Mouse (Mus musculus) CH12.LX (cell line): ENCODE results near the gene Patj. TPM values are rescaled to one million over a fixed set of nuclear protein-coding genes. Genes with fewer than 3 reads are reported as not detected.

Source experiments
- DNase-seq: peaks from one replicate; pipeline ENCODE4 v3.0.0-alpha.2; 2013; ENCODE audit errors: extremely low read depth
- H3K27ac ChIP-seq: 2 replicates; pipeline ENCODE4 v1.5.1; 2012; ENCODE audit warnings: low read depth, mild to moderate bottlenecking, control low read depth, moderate library complexity; ENCODE audit not compliant: insufficient read depth
- H3K27me3 ChIP-seq: replicated peaks from 2 replicates; pipeline ENCODE3; 2012; ENCODE audit warnings: inconsistent platforms
- H3K36me3 ChIP-seq, 2 experiments: replicated peaks in 1 of 2; 2 replicates each; pipeline versions ENCODE3 to v1.6.1; 2012; ENCODE audit warnings: inconsistent platforms in 1 of 2, low read length in 1 of 2, mild to moderate bottlenecking in 1 of 2, mixed read lengths in 1 of 2, moderate library complexity in 1 of 2; ENCODE audit not compliant: control insufficient read depth in 1 of 2, insufficient read depth in 1 of 2
- H3K4me1 ChIP-seq, 2 experiments: 2 replicates each; pipeline ENCODE4 v1.6.1; 2012; ENCODE audit warnings: inconsistent platforms in 1 of 2, moderate library complexity in 1 of 2; ENCODE audit not compliant: insufficient read depth in 2 of 2, control insufficient read depth in 1 of 2
- H3K4me2 ChIP-seq: 2 replicates; pipeline ENCODE4 v1.6.1; 2012; ENCODE audit warnings: low read depth, mild to moderate bottlenecking, control low read depth; ENCODE audit not compliant: poor library complexity, insufficient read depth, severe bottlenecking
- H3K4me3 ChIP-seq, 3 experiments: fragments of 150-350 bp in 1 of 3; sonication (generic) in 1 of 3; replicated peaks in 1 of 3; 2 replicates each; pipeline versions ENCODE3 to v1.5.1; 2011 to 2012; ENCODE audit warnings: low read depth in 2 of 3, low read length in 2 of 3, mild to moderate bottlenecking in 2 of 3, moderate library complexity in 2 of 3, control low read depth in 1 of 3, improper control_type of control experiment in 1 of 3, inconsistent platforms in 1 of 3, mixed read lengths in 1 of 3; ENCODE audit not compliant: poor library complexity in 1 of 3
- H3K79me2 ChIP-seq: replicated peaks from 2 replicates; pipeline ENCODE4 v1.6.1; 2012; ENCODE audit warnings: mild to moderate bottlenecking, moderate library complexity; ENCODE audit not compliant: control insufficient read depth, poor library complexity, insufficient read depth, severe bottlenecking; ENCODE audit errors: extremely low read depth
- H3K9ac ChIP-seq: 2 replicates; pipeline ENCODE4 v1.6.1; 2012; ENCODE audit warnings: low read depth, mild to moderate bottlenecking, control low read depth, moderate library complexity; ENCODE audit not compliant: insufficient read depth
- H3K9me3 ChIP-seq: replicated peaks from 2 replicates; pipeline ENCODE3; 2012; ENCODE audit warnings: low read length, inconsistent platforms, mixed read lengths
- CHD1 ChIP-seq: IDR thresholded peaks from 2 replicates; pipeline ENCODE4 v1.6.1; 2012; ENCODE audit warnings: low read depth, low read length, improper control_type of control experiment, inconsistent platforms
- CHD2 ChIP-seq: IDR thresholded peaks from 2 replicates; pipeline ENCODE4 v1.6.1; 2011; ENCODE audit warnings: low read length, improper control_type of control experiment
- CTCF ChIP-seq, 2 experiments: IDR thresholded peaks in 1 of 2; conservative IDR thresholded peaks in 1 of 2; 2 replicates each; pipeline ENCODE4 v1.5.1; 2011 to 2012; ENCODE audit warnings: low read depth in 2 of 2, low read length in 2 of 2, improper control_type of control experiment in 1 of 2, inconsistent platforms in 1 of 2, mild to moderate bottlenecking in 1 of 2, moderate library complexity in 1 of 2
- E2F4 ChIP-seq: IDR thresholded peaks from 2 replicates; pipeline ENCODE4 v1.6.1; 2011; ENCODE audit warnings: low read depth, low read length, improper control_type of control experiment; ENCODE audit not compliant: insufficient replicate concordance
- GABPA ChIP-seq: IDR thresholded peaks from 2 replicates; pipeline ENCODE4 v1.6.1; 2012; ENCODE audit warnings: low read depth, low read length, improper control_type of control experiment, inconsistent platforms; ENCODE audit not compliant: insufficient replicate concordance
- MAFK ChIP-seq: IDR thresholded peaks from 2 replicates; pipeline ENCODE4 v1.6.1; 2011; ENCODE audit warnings: low read length, improper control_type of control experiment; ENCODE audit not compliant: insufficient replicate concordance
- MAZ ChIP-seq: IDR thresholded peaks from 2 replicates; pipeline ENCODE4 v1.6.1; 2012; ENCODE audit warnings: low read depth, mild to moderate bottlenecking, inconsistent platforms, low read length, improper control_type of control experiment, moderate library complexity
- MEF2A ChIP-seq: IDR thresholded peaks from 2 replicates; pipeline ENCODE4 v1.6.1; 2014; ENCODE audit warnings: low read depth, mild to moderate bottlenecking, inconsistent platforms, low read length, improper control_type of control experiment, borderline replicate concordance
- MXI1 ChIP-seq: IDR thresholded peaks from 2 replicates; pipeline ENCODE4 v1.6.1; 2011; ENCODE audit warnings: mild to moderate bottlenecking, low read depth, low read length, improper control_type of control experiment
- NELFE ChIP-seq: IDR thresholded peaks from 2 replicates; pipeline ENCODE4 v1.6.1; 2011; ENCODE audit warnings: low read depth, low read length, improper control_type of control experiment
- NRF1 ChIP-seq: IDR thresholded peaks from 2 replicates; pipeline ENCODE4 v1.6.1; 2014; ENCODE audit warnings: low read depth, mild to moderate bottlenecking, inconsistent platforms, low read length, improper control_type of control experiment, moderate library complexity
- POLR2A ChIP-seq: IDR thresholded peaks from 2 replicates; pipeline ENCODE4 v1.6.1; 2011; ENCODE audit warnings: low read depth, mild to moderate bottlenecking, improper control_type of control experiment, low read length
- POLR2AphosphoS2 ChIP-seq: IDR thresholded peaks from 2 replicates; pipeline ENCODE4 v1.6.1; 2011; ENCODE audit warnings: low read depth, low read length, improper control_type of control experiment
- RAD21 ChIP-seq: IDR thresholded peaks from 2 replicates; pipeline ENCODE4 v1.6.1; 2011; ENCODE audit warnings: low read depth, mild to moderate bottlenecking, low read length, improper control_type of control experiment, moderate library complexity
- RCOR1 ChIP-seq: conservative IDR thresholded peaks from 2 replicates; pipeline ENCODE4 v1.6.1; 2012; ENCODE audit warnings: low read depth, mild to moderate bottlenecking, inconsistent platforms, low read length, improper control_type of control experiment
- TCF12 ChIP-seq: IDR thresholded peaks from 2 replicates; pipeline ENCODE4 v1.6.1; 2014; ENCODE audit warnings: low read depth, mild to moderate bottlenecking, inconsistent platforms, low read length, improper control_type of control experiment
- UBTF ChIP-seq: IDR thresholded peaks from 2 replicates; pipeline ENCODE4 v1.6.1; 2012; ENCODE audit warnings: low read depth, mild to moderate bottlenecking, inconsistent platforms, low read length, improper control_type of control experiment, moderate library complexity
- USF1 ChIP-seq: IDR thresholded peaks from 2 replicates; pipeline ENCODE4 v1.6.1; 2014; ENCODE audit warnings: low read depth, mild to moderate bottlenecking, inconsistent platforms, low read length, improper control_type of control experiment
- ZC3H11A ChIP-seq: IDR thresholded peaks from 2 replicates; pipeline ENCODE4 v1.6.1; 2012; ENCODE audit warnings: low read depth, mild to moderate bottlenecking, inconsistent platforms, low read length, improper control_type of control experiment
- ZKSCAN1 ChIP-seq: IDR thresholded peaks from 2 replicates; pipeline ENCODE4 v1.6.1; 2012; ENCODE audit warnings: low read depth, inconsistent platforms, low read length, improper control_type of control experiment, borderline replicate concordance
- ZNF384 ChIP-seq: IDR thresholded peaks from 2 replicates; pipeline ENCODE4 v1.6.1; 2012; ENCODE audit warnings: low read depth, low read length, improper control_type of control experiment, inconsistent platforms
- dilution Hi-C: fragments of 300-500 bp; cut with MboI; formaldehyde crosslinking; loops from 2 replicates; pipeline ENCODE4 v1.14.3; 2020; ENCODE audit warnings: low sequenced_read_pairs; ENCODE audit not compliant: extremely low pct_unique_long_range_greater_than_20kb, extremely low pct_ligation_motif_present
- in situ Hi-C: fragments of 300-500 bp; cut with MboI; formaldehyde crosslinking; loops from 3 replicates; pipeline ENCODE4 v1.14.3; 2019; ENCODE audit warnings: low sequenced_read_pairs, low pct_ligation_motif_present, low pct_unique_long_range_greater_than_20kb, mixed read lengths
- polyA plus RNA-seq: library from polyadenylated mRNA; unstranded; fragments of >175 nt; gene quantifications from 2 replicates; pipeline ENCODE4 v1.2.1, GENCODE M21; 2012; ENCODE audit warnings: low read depth; ENCODE audit not compliant: insufficient read length
- total RNA-seq, 2 experiments: library from RNA; depleted of rRNA; stranded (reverse); fragments of 300-350 nt in 1 of 2; fragments of >200 nt in 1 of 2; gene quantifications; 2 replicates each; pipeline ENCODE4 v1.2.3; 2012 to 2014

Gene Patj
- total and polyA plus RNA-seq, 3 experiments, result 1.2 to 6.1 (median 2.0) TPM

GRCm38 (mm10) chr4:98546456-98547176 is 151.0 kb downstream of the Patj start:
- in situ Hi-C loops, result no loop called here
- no peak for DNase-seq

GRCm38 (mm10) chr4:98549491-98549890 is 153.9 kb downstream of the Patj start:
- no peak for TF ChIP-seq USF1
- no peak for TF ChIP-seq GABPA
- TF ChIP-seq TCF12, result no peak
- TF ChIP-seq CHD1, result no peak
- no peak for TF ChIP-seq CTCF (conservative IDR thresholded peaks at IDR 0.05 in 1 of 2, IDR thresholded peaks at IDR 0.05 in 1 of 2; ENCODE audit: low read depth in 2 of 2, low read length in 2 of 2)
- TF ChIP-seq ZNF384, result no peak
- no peak for TF ChIP-seq E2F4
- no peak for TF ChIP-seq RAD21
- no peak for TF ChIP-seq POLR2A
- no peak for TF ChIP-seq POLR2AphosphoS2
- TF ChIP-seq UBTF, result no peak
- TF ChIP-seq ZKSCAN1, result no peak
- TF ChIP-seq ZC3H11A, result no peak
- TF ChIP-seq MXI1, result no peak
- no peak for TF ChIP-seq RCOR1
- TF ChIP-seq CHD2, result no peak
- no peak for TF ChIP-seq NRF1
- TF ChIP-seq MEF2A, result no peak
- dilution Hi-C loops (no loop called here), in situ Hi-C loops (no loop called here)
- Histone ChIP-seq H3K36me3 (no peaks in the 10 kb centered on the region), H3K4me2 (no peak overlapping the region), H3K27me3 (no peaks in the 10 kb centered on the region), H3K4me3 (no peak overlapping the region), H3K4me1 (no peaks in the 10 kb centered on the region), H3K9me3 (peaks cover 37% of the 10 kb centered on the region), H3K79me2 (no peaks in the 10 kb centered on the region), H3K9ac (no peak overlapping the region), H3K27ac (no peak overlapping the region)
- DNase-seq, result no peak

More at GRCm38 (mm10) chr4:98546456-98547176, 151.0 kb downstream of the Patj start:
- H3K4me1 ChIP-seq, result no peaks in the 10 kb centered on the region
- peaks cover 37% of the 10 kb centered on the region for H3K9me3 ChIP-seq
- TF ChIP-seq MAFK (no peak), RCOR1 (no peak), RAD21 (no peak), NELFE (no peak), E2F4 (no peak), ZC3H11A (no peak), MAZ (no peak), POLR2A (no peak), TCF12 (no peak), ZNF384 (no peak)
- H3K36me3 ChIP-seq, result no peaks in the 10 kb centered on the region
- H3K4me2 ChIP-seq, result no peak overlapping the region
- no peaks in the 10 kb centered on the region for H3K79me2 ChIP-seq
- H3K4me3 ChIP-seq, result no peak overlapping the region
- dilution Hi-C loops, result no loop called here
- no peak overlapping the region for H3K9ac ChIP-seq
- no peak overlapping the region for H3K27ac ChIP-seq
- no peaks in the 10 kb centered on the region for H3K27me3 ChIP-seq
